Mouse (Mus musculus): ENCODE measurements around the gene Mttp.

Gene Mttp

GRCm38 (mm10) chr3:138134528-138134927, 10.2 kb downstream of the Mttp start:
- no peak for DNase-seq (ENCODE audit: low read depth)

- DNase-seq (ENCODE audit: low read depth), result no peak
Measured at GRCm38 (mm10) chr3:138133916-138134315, 10.9 kb downstream of the Mttp start.

GRCm38 (mm10) chr3:138133463-138133862, 11.3 kb downstream of the Mttp start:
- no peak for DNase-seq (ENCODE audit: low read depth)

- no peak for DNase-seq (ENCODE audit: low read depth)
Measured at GRCm38 (mm10) chr3:138131168-138131567, 13.6 kb downstream of the Mttp start.

- no peak for DNase-seq (ENCODE audit: low read depth)
Measured at GRCm38 (mm10) chr3:138130692-138131091, 14.1 kb downstream of the Mttp start.

- DNase-seq (ENCODE audit: low read depth), result no peak
Measured at GRCm38 (mm10) chr3:138129110-138129509, 15.7 kb downstream of the Mttp start.

GRCm38 (mm10) chr3:138123842-138124241, 20.9 kb downstream of the Mttp start:
- DNase-seq (ENCODE audit: low read depth), result no peak

GRCm38 (mm10) chr3:138121461-138121860, 23.3 kb downstream of the Mttp start:
- no peak for DNase-seq (ENCODE audit: low read depth)

GRCm38 (mm10) chr3:138119444-138120105, 25.2 kb downstream of the Mttp start:
- no peak for DNase-seq (ENCODE audit: low read depth)

- DNase-seq (ENCODE audit: low read depth), result no peak
Measured at GRCm38 (mm10) chr3:138118831-138119230, 25.9 kb downstream of the Mttp start.

- DNase-seq (ENCODE audit: low read depth), result no peak
Measured at GRCm38 (mm10) chr3:138118392-138118791, 26.4 kb downstream of the Mttp start.

- no peak for DNase-seq (ENCODE audit: low read depth)
Measured at GRCm38 (mm10) chr3:138116871-138117270, 27.9 kb downstream of the Mttp start.

GRCm38 (mm10) chr3:138114106-138114505, 30.7 kb downstream of the Mttp start:
- no peak for DNase-seq (ENCODE audit: low read depth)

- DNase-seq (ENCODE audit: low read depth), result no peak
Measured at GRCm38 (mm10) chr3:138110910-138111782, 33.6 kb downstream of the Mttp start.

GRCm38 (mm10) chr3:138106887-138107286, 37.9 kb downstream of the Mttp start:
- no peak for DNase-seq (ENCODE audit: low read depth)

- no peak for DNase-seq (ENCODE audit: low read depth)
Measured at GRCm38 (mm10) chr3:138105056-138105455, 39.7 kb downstream of the Mttp start.

GRCm38 (mm10) chr3:138103690-138104089, 41.1 kb downstream of the Mttp start:
- no peak for DNase-seq (ENCODE audit: low read depth)

GRCm38 (mm10) chr3:138101936-138102335, 42.8 kb downstream of the Mttp start:
- no peak for DNase-seq (ENCODE audit: low read depth)

GRCm38 (mm10) chr3:138097718-138098117, 47.0 kb downstream of the Mttp start:
- no peak for DNase-seq (ENCODE audit: low read depth)

GRCm38 (mm10) chr3:138096263-138097028, 48.3 kb downstream of the Mttp start:
- DNase-seq (ENCODE audit: low read depth), result no peak

- peak; percentile 27 for DNase-seq (ENCODE audit: low read depth)
Measured at GRCm38 (mm10) chr3:138095718-138096117, 49.0 kb downstream of the Mttp start.

GRCm38 (mm10) chr3:138095301-138095700, 49.5 kb downstream of the Mttp start:
- DNase-seq (ENCODE audit: low read depth), result peak; percentile 47

- no peak for DNase-seq (ENCODE audit: low read depth)
Measured at GRCm38 (mm10) chr3:138083896-138084295, 60.9 kb downstream of the Mttp start.

Data from fibroblast of lung, adult 2 months (primary cell).